Mouse (Mus musculus): ENCODE results near the gene Mesp2. TPM values are rescaled to one million over a fixed set of nuclear protein-coding genes. Genes with fewer than 3 reads are reported as not detected.

The Mesp2 gene
- polyA plus RNA-seq, 1 experiment, result not detected

DNA sequence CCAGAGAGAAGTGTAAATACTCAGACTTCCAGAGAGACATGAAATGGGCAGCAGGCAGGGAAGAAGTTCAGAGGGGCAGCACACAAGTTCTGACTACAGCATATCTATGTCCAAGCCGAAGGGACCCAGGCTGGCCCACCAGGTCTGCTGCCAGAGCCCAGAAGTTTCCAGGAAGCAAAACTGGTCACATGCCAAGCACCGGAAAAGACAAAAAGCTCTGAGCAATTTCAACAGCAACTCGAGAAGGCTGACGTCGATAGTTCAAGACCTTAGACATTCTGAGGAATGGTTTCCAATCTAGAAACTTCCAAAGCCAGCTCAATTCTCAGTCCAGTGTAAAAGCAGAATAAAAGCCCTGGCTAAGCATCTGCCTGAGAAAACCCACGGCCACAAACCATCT is 21.1 kb downstream of the Mesp2 start:
- Histone ChIP-seq H3K27ac (replicated peaks; ENCODE audit: low read depth, low read length) (peak overlapping the region; percentile 32; the same call in 1 of the 2 replicates), H3K4me1 (ENCODE audit: control insufficient read depth, insufficient read depth, insufficient read length, low read length) (no peaks in the 10 kb centered on the region)

DNA sequence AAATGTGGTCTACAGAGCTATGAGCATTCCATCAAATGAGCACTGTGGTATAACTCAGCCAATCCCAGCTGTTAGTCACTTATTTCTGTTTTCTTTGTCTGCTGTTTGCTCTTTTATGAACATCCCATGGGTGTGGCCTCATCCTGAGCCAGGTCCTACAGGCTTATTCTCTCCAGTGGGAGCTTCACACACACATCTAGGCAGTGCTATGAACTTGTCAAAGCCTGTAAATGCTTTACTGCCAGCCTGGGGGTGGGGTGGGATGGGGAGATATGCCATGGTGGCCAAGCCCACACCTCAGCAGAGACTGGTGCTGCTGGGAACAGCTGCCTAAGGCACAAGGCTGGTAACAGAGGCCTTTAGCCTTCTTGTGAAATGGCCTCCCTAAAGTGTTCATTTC is 22.5 kb downstream of the Mesp2 start:
- Histone ChIP-seq H3K27ac (replicated peaks; ENCODE audit: low read depth, low read length) (no peak overlapping the region), H3K4me1 (ENCODE audit: control insufficient read depth, insufficient read depth, insufficient read length, low read length) (no peaks in the 10 kb centered on the region), H3K4me3 (ENCODE audit: insufficient read depth, low read depth, low read length) (no peak overlapping the region)

More for the DNA sequence above, 21.1 kb downstream of the Mesp2 start:
- no peak overlapping the region for H3K4me3 ChIP-seq (ENCODE audit: insufficient read depth, low read depth, low read length)

DNA sequence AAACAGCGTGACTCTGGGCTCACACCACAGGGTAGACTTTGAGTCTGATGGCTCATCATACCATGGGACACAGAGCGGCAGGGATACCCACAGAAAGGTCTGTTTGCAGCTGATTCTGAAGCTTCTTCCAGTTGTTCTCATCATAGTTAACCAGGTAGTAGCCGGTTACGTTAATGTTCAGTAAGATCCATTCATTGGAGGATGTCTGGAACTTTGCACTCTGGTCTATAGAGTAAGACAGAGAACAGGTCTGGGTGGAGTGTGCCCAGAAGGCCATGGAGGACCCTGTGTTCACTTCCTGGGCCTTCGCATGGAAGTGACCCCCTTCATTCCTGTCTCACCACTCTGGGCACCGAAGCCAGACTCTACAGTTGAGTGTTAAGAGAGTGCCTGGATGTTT is 24.7 kb downstream of the Mesp2 start:
- no peak overlapping the region for H3K27ac ChIP-seq (replicated peaks; ENCODE audit: low read depth, low read length)
- no peak overlapping the region for H3K4me3 ChIP-seq (ENCODE audit: insufficient read depth, low read depth, low read length)
- no peaks in the 10 kb centered on the region for H3K4me1 ChIP-seq (ENCODE audit: control insufficient read depth, insufficient read depth, insufficient read length, low read length)

GRCm38 (mm10) chr7:79837247-79837646 is 26.7 kb downstream of the Mesp2 start:
- no peak overlapping the region for H3K27ac ChIP-seq (replicated peaks; ENCODE audit: low read depth, low read length)
- no peaks in the 10 kb centered on the region for H3K4me1 ChIP-seq (ENCODE audit: control insufficient read depth, insufficient read depth, insufficient read length, low read length)
- H3K4me3 ChIP-seq (ENCODE audit: insufficient read depth, low read depth, low read length), result no peak overlapping the region

GRCm38 (mm10) chr7:79842163-79842562 is 31.6 kb downstream of the Mesp2 start:
- Histone ChIP-seq H3K4me1 (ENCODE audit: control insufficient read depth, insufficient read depth, insufficient read length, low read length) (no peaks in the 10 kb centered on the region), H3K4me3 (ENCODE audit: insufficient read depth, low read depth, low read length) (no peak overlapping the region), H3K27ac (replicated peaks; ENCODE audit: low read depth, low read length) (no peak overlapping the region)

DNA sequence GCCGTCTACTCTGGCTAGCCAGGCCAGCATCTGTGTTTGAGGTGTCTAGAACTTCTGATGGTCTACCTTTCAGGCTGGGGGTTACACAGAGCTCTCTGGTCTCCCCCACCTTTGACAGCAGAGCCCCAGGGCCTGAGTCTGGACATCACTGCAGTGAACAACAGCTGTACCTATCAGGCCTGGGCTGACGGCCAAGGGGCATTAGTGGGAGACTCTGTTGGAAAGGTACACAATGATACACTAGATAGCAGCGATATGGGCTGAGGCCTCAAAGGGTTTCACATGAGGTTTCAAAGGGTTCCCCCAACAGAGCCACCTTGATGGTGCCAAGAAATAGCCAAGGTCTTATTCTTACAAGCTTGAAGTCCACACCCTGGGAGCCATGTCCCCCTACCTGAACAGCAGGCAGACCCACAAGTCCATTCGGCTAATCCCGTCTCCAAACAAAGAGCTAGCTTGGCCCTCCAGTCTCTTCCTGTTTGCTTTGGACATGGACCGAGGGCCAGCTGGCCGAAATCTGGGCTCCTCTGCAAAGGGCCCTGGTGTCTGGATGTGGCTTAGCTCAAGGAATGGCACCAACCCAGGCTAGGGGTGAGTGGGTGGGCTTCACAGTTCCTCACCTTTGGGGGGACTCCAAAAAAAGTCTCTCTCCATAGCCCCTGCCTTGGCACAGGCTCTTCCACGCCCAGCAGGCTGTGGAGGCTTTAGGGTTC is 33.7 kb downstream of the Mesp2 start:
- no peaks in the 10 kb centered on the region for H3K4me1 ChIP-seq (ENCODE audit: control insufficient read depth, insufficient read depth, insufficient read length, low read length)
- H3K4me3 ChIP-seq (ENCODE audit: insufficient read depth, low read depth, low read length), result no peak overlapping the region
- H3K27ac ChIP-seq (replicated peaks; ENCODE audit: low read depth, low read length), result no peak overlapping the region

DNA sequence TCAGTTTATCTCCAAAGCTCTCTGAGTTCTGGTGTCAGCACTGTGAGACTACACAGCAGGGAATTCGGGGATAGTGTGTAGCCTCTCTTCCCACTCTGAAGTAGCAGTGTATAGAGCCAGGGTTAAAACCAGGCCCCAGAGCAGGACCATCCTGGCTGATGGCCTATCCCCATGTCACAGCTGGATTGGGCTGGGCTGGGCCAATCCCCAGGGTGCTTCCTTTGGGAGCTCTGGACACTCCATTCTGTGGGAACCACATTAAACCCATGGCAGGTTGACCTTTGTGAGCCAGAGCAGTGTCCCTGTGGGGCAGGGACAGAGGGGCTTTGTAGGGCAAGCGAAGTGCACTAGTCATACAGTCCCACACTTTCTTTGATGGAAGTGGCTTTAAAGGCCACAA is 35.8 kb downstream of the Mesp2 start:
- Histone ChIP-seq H3K27ac (replicated peaks; ENCODE audit: low read depth, low read length) (no peak overlapping the region), H3K4me1 (ENCODE audit: control insufficient read depth, insufficient read depth, insufficient read length, low read length) (no peaks in the 10 kb centered on the region), H3K4me3 (ENCODE audit: insufficient read depth, low read depth, low read length) (peak overlapping the region; percentile 53; the same call in 1 of the 2 replicates)

GRCm38 (mm10) chr7:79847456-79848451 is 37.2 kb downstream of the Mesp2 start:
- H3K4me1 ChIP-seq (ENCODE audit: control insufficient read depth, insufficient read depth, insufficient read length, low read length), result no peaks in the 10 kb centered on the region
- peak overlapping the region; percentile 53 for H3K4me3 ChIP-seq (ENCODE audit: insufficient read depth, low read depth, low read length)
- H3K27ac ChIP-seq (replicated peaks; ENCODE audit: low read depth, low read length), result peak overlapping the region; percentile 5

DNA sequence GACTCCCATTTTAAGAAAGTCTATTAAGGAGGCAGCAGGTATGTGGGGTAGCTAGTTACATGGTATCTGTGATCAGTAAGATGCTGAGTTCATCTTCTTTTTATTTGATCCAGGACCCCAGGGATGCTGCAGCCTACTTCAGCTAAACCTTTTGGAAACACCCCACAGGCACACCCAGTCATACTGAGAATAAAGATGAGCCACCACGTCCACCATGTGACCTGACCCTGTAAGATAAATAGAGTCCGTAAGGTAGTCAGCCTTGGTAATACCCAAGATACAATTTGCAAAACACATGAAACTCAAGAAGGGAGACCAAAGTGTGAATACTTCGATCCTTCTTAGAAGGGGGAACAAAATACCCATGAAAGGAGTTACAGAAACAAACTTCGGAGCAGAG is 45.8 kb downstream of the Mesp2 start:
- H3K4me1 ChIP-seq (ENCODE audit: control insufficient read depth, insufficient read depth, insufficient read length, low read length), result no peaks in the 10 kb centered on the region
- H3K4me3 ChIP-seq (ENCODE audit: insufficient read depth, low read depth, low read length), result no peak overlapping the region

DNA sequence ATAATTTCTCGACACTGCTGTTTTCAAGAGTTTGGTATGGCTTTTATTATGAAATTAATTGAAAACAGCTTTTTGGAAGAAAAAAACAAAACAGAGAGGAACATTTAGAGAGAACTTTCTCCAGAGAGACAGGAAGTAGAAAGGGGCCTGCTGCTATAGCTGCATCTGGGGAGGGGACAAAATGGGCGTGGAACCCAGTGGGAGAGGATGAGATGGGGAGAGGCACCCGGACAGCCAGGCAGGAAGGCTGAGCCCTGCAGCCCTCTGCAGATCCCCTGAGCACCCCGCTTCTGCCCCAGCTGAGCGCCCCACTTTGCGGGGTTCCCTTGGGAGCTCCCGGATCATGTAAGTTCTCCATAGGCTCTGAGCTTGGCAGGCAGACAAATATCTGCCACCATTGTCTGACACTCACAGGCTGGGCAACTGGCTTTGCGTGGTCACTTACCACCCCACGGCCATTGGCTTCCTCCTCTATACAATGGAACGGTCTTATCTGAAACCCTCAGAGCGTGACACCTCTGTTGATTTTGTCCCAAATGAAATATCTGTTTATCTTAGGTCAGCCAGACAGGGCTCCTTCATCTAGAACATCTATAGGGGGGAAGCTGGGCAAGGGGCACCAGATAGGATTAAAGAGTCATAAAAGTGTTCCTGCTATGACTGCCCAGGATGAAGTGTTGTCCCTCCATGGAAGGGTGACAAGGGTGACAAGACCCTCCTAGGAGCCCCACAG is 47.8 kb downstream of the Mesp2 start:
- Histone ChIP-seq H3K4me3 (ENCODE audit: insufficient read depth, low read depth, low read length) (0 out of 2 replicates have a peak overlapping the region, but pooled peaks have one; percentile 14), H3K4me1 (ENCODE audit: control insufficient read depth, insufficient read depth, insufficient read length, low read length) (no peaks in the 10 kb centered on the region), H3K27ac (replicated peaks; ENCODE audit: low read depth, low read length) (peak overlapping the region; percentile 48)

More for the DNA sequence above, 45.8 kb downstream of the Mesp2 start:
- H3K27ac ChIP-seq (replicated peaks; ENCODE audit: low read depth, low read length), result no peak overlapping the region

GRCm38 (mm10) chr7:79858956-79859630 is 48.6 kb downstream of the Mesp2 start:
- Histone ChIP-seq H3K4me1 (ENCODE audit: control insufficient read depth, insufficient read depth, insufficient read length, low read length) (no peaks in the 10 kb centered on the region), H3K27ac (replicated peaks; ENCODE audit: low read depth, low read length) (peak overlapping the region; percentile 48), H3K4me3 (ENCODE audit: insufficient read depth, low read depth, low read length) (no peak overlapping the region)

- no peaks in the 10 kb centered on the region for H3K4me1 ChIP-seq (ENCODE audit: control insufficient read depth, insufficient read depth, insufficient read length, low read length)
- H3K4me3 ChIP-seq (ENCODE audit: insufficient read depth, low read depth, low read length), result no peak within 1 kb of the TSS
- H3K27ac ChIP-seq (replicated peaks; ENCODE audit: low read depth, low read length), result no peak within 1 kb of the TSS
Observed at GRCm38 (mm10) chr7:79860811-79861210, 50.3 kb downstream of the Mesp2 start, which contains the start of gene Anpep. TSS of gene Anpep (minus strand) at chr7:79861059.

GRCm38 (mm10) chr7:79861794-79862193 is 51.3 kb downstream of the Mesp2 start:
- no peak overlapping the region for H3K4me3 ChIP-seq (ENCODE audit: insufficient read depth, low read depth, low read length)
- no peak overlapping the region for H3K27ac ChIP-seq (replicated peaks; ENCODE audit: low read depth, low read length)
- H3K4me1 ChIP-seq (ENCODE audit: control insufficient read depth, insufficient read depth, insufficient read length, low read length), result no peaks in the 10 kb centered on the region
